Mouse (Mus musculus): ENCODE results near the gene Tmem156. TPM values are rescaled to one million over a fixed set of nuclear protein-coding genes. Genes with fewer than 3 reads are reported as not detected.

Gene Tmem156
- polyA plus RNA-seq (2015; fragmentation: Nextera tagmentation; extraction: Ambion mirVana): 0.48 and 0.53 TPM in 2 replicates

GRCm38 (mm10) chr5:65091921-65092320 lies at the start of gene Tmem156:
TSS of gene Tmem156 (minus strand) at chr5:65092132.
- H3K4me3 ChIP-seq: no peak within 1 kb of the TSS
- H3K4me1 ChIP-seq: 0 out of 2 replicates have a peak, but pooled peaks cover 9% of the 10 kb centered on the region
- H3K27ac ChIP-seq: no peak within 1 kb of the TSS
- H3K9me3 ChIP-seq: no peaks in the 10 kb centered on the region
- no peak within 1 kb of the TSS for H3K4me2 ChIP-seq
- ATAC-seq (ENCODE audit: insufficient number of reproducible peaks, insufficient read depth, low FRiP score, low TSS enrichment, low read depth): no peak
- no peaks in the 10 kb centered on the region for H3K36me3 ChIP-seq
- H3K27me3 ChIP-seq: no peaks in the 10 kb centered on the region
- H3K9ac ChIP-seq: no peak within 1 kb of the TSS
- WGBS: 49% methylated on average over 5 of the region's 5 CpGs

- no peak for ATAC-seq (ENCODE audit: insufficient number of reproducible peaks, insufficient read depth, low FRiP score, low TSS enrichment, low read depth)
- Histone ChIP-seq H3K4me1 (no peaks in the 10 kb centered on the region), H3K27me3 (no peaks in the 10 kb centered on the region), H3K9ac (no peak overlapping the region), H3K36me3 (peaks cover 34% of the 10 kb centered on the region), H3K4me3 (no peak overlapping the region), H3K9me3 (no peaks in the 10 kb centered on the region), H3K27ac (no peak overlapping the region), H3K4me2 (no peak overlapping the region)
- WGBS: 86% methylated on average over 8 of the region's 8 CpGs
Observed at GRCm38 (mm10) chr5:65141242-65141641, 49.3 kb upstream of the Tmem156 start.

GRCm38 (mm10) chr5:65137073-65137472 lies 45.1 kb upstream of the Tmem156 start:
- no peak overlapping the region for H3K4me3 ChIP-seq
- ATAC-seq (ENCODE audit: insufficient number of reproducible peaks, insufficient read depth, low FRiP score, low TSS enrichment, low read depth): no peak
- no peaks in the 10 kb centered on the region for H3K9me3 ChIP-seq
- no peaks in the 10 kb centered on the region for H3K27me3 ChIP-seq
- H3K4me2 ChIP-seq: no peak overlapping the region
- 0 out of 2 replicates have a peak, but pooled peaks cover 7% of the 10 kb centered on the region for H3K36me3 ChIP-seq
- no peak overlapping the region for H3K27ac ChIP-seq
- WGBS: 79% methylated on average over 6 of the region's 6 CpGs
- no peak overlapping the region for H3K9ac ChIP-seq
- no peaks in the 10 kb centered on the region for H3K4me1 ChIP-seq

- no peak overlapping the region for H3K4me2 ChIP-seq
- H3K4me3 ChIP-seq: no peak overlapping the region
- H3K27ac ChIP-seq: no peak overlapping the region
- no peaks in the 10 kb centered on the region; the same call in 1 of the 2 replicates for H3K27me3 ChIP-seq
- H3K4me1 ChIP-seq: peaks cover 4% of the 10 kb centered on the region; the same call in 1 of the 2 replicates
- no peaks in the 10 kb centered on the region for H3K9me3 ChIP-seq
- WGBS: 67% methylated on average over 7 of the region's 7 CpGs
- 0 out of 2 replicates have a peak, but pooled peaks cover under 1% of the 10 kb centered on the region for H3K36me3 ChIP-seq
- no peak for ATAC-seq (ENCODE audit: insufficient number of reproducible peaks, insufficient read depth, low FRiP score, low TSS enrichment, low read depth)
- H3K9ac ChIP-seq: no peak overlapping the region
Observed at GRCm38 (mm10) chr5:65136159-65136558, 44.2 kb upstream of the Tmem156 start.

GRCm38 (mm10) chr5:65131211-65131879 lies 39.4 kb upstream of the Tmem156 start:
- H3K27ac ChIP-seq: no peak overlapping the region; the same call in 1 of the 2 replicates
- peak overlapping the region; percentile 71 for H3K4me2 ChIP-seq
- no peaks in the 10 kb centered on the region for H3K9me3 ChIP-seq
- H3K4me3 ChIP-seq: peak overlapping the region; percentile 46
- ATAC-seq (ENCODE audit: insufficient number of reproducible peaks, insufficient read depth, low FRiP score, low TSS enrichment, low read depth): no peak
- H3K27me3 ChIP-seq: no peaks in the 10 kb centered on the region; the same call in 1 of the 2 replicates
- WGBS: 11% methylated on average over 20 of the region's 20 CpGs
- no peaks in the 10 kb centered on the region for H3K36me3 ChIP-seq
- H3K9ac ChIP-seq: peak overlapping the region; percentile 61
- H3K4me1 ChIP-seq: peaks cover 11% of the 10 kb centered on the region; the same call in 1 of the 2 replicates

GRCm38 (mm10) chr5:65130528-65131210 lies 38.7 kb upstream of the Tmem156 start:
- Histone ChIP-seq H3K27me3 (no peaks in the 10 kb centered on the region; the same call in 1 of the 2 replicates), H3K4me1 (peaks cover 11% of the 10 kb centered on the region; the same call in 1 of the 2 replicates), H3K36me3 (no peaks in the 10 kb centered on the region), H3K4me2 (peak overlapping the region; percentile 71), H3K4me3 (peak overlapping the region; percentile 46), H3K9me3 (no peaks in the 10 kb centered on the region), H3K27ac (no peak overlapping the region; the same call in 1 of the 2 replicates), H3K9ac (peak overlapping the region; percentile 61)
- ATAC-seq (ENCODE audit: insufficient number of reproducible peaks, insufficient read depth, low FRiP score, low TSS enrichment, low read depth): no peak
- 3% methylated on average over 12 of the region's 12 CpGs for WGBS

- 61% methylated on average over 2 of the region's 2 CpGs for WGBS
- H3K9me3 ChIP-seq: no peaks in the 10 kb centered on the region
- H3K9ac ChIP-seq: no peak overlapping the region
- no peaks in the 10 kb centered on the region; the same call in 1 of the 2 replicates for H3K27me3 ChIP-seq
- no peak overlapping the region for H3K4me3 ChIP-seq
- no peak overlapping the region for H3K27ac ChIP-seq
- H3K4me2 ChIP-seq: no peak overlapping the region
- peaks cover 11% of the 10 kb centered on the region; the same call in 1 of the 2 replicates for H3K4me1 ChIP-seq
- no peak for ATAC-seq (ENCODE audit: insufficient number of reproducible peaks, insufficient read depth, low FRiP score, low TSS enrichment, low read depth)
- H3K36me3 ChIP-seq: no peaks in the 10 kb centered on the region
Observed at GRCm38 (mm10) chr5:65128481-65128880, 36.5 kb upstream of the Tmem156 start.

GRCm38 (mm10) chr5:65126137-65126536 lies 34.2 kb upstream of the Tmem156 start:
- H3K27ac ChIP-seq: no peak overlapping the region
- no peak for ATAC-seq (ENCODE audit: insufficient number of reproducible peaks, insufficient read depth, low FRiP score, low TSS enrichment, low read depth)
- no peaks in the 10 kb centered on the region for H3K9me3 ChIP-seq
- no peak overlapping the region for H3K4me2 ChIP-seq
- 0 out of 2 replicates have a peak, but pooled peaks cover 6% of the 10 kb centered on the region for H3K4me1 ChIP-seq
- no peaks in the 10 kb centered on the region for H3K36me3 ChIP-seq
- H3K27me3 ChIP-seq: no peaks in the 10 kb centered on the region
- H3K9ac ChIP-seq: no peak overlapping the region
- H3K4me3 ChIP-seq: no peak overlapping the region
- 89% methylated on average over 1 of the region's 1 CpGs for WGBS

- Histone ChIP-seq H3K9me3 (no peaks in the 10 kb centered on the region), H3K4me3 (no peak overlapping the region), H3K36me3 (peaks cover 3% of the 10 kb centered on the region; the same call in 1 of the 2 replicates), H3K9ac (no peak overlapping the region), H3K27me3 (no peaks in the 10 kb centered on the region), H3K27ac (no peak overlapping the region), H3K4me2 (no peak overlapping the region), H3K4me1 (no peaks in the 10 kb centered on the region)
- 85% methylated on average over 3 of the region's 3 CpGs for WGBS
- no peak for ATAC-seq (ENCODE audit: insufficient number of reproducible peaks, insufficient read depth, low FRiP score, low TSS enrichment, low read depth)
Observed at GRCm38 (mm10) chr5:65122616-65123015, 30.7 kb upstream of the Tmem156 start.

GRCm38 (mm10) chr5:65119918-65120317 lies 28.0 kb upstream of the Tmem156 start:
- Histone ChIP-seq H3K4me3 (no peak overlapping the region), H3K27ac (no peak overlapping the region), H3K9me3 (no peaks in the 10 kb centered on the region), H3K27me3 (no peaks in the 10 kb centered on the region), H3K4me1 (no peaks in the 10 kb centered on the region), H3K36me3 (peaks cover 16% of the 10 kb centered on the region), H3K4me2 (no peak overlapping the region), H3K9ac (no peak overlapping the region)
- WGBS: 64% methylated on average over 3 of the region's 3 CpGs
- no peak for ATAC-seq (ENCODE audit: insufficient number of reproducible peaks, insufficient read depth, low FRiP score, low TSS enrichment, low read depth)

GRCm38 (mm10) chr5:65119495-65119894 lies 27.6 kb upstream of the Tmem156 start:
- H3K9ac ChIP-seq: no peak overlapping the region
- H3K27ac ChIP-seq: no peak overlapping the region
- H3K4me1 ChIP-seq: no peaks in the 10 kb centered on the region
- WGBS: 79% methylated on average over 1 of the region's 1 CpGs
- peaks cover 16% of the 10 kb centered on the region for H3K36me3 ChIP-seq
- H3K27me3 ChIP-seq: no peaks in the 10 kb centered on the region
- no peak for ATAC-seq (ENCODE audit: insufficient number of reproducible peaks, insufficient read depth, low FRiP score, low TSS enrichment, low read depth)
- no peak overlapping the region for H3K4me2 ChIP-seq
- H3K4me3 ChIP-seq: no peak overlapping the region
- H3K9me3 ChIP-seq: no peaks in the 10 kb centered on the region
